ENCODE assay signal across 8 mouse cellular contexts in genomic region chr1:93014460-93014859, GRCm38 (mm10). TPM values are rescaled to one million over a fixed set of nuclear protein-coding genes. Genes with fewer than 3 reads are reported as not detected.
DNase-seq lines count a peak whose midpoint lies in the region; ATAC-seq and TF ChIP-seq lines count a peak whose summit lies in the region.

No protein-coding gene starts in this region.

- no peak overlapping the region for H3K9ac ChIP-seq in kidney, embryonic 15.5 days
- no peak overlapping the region for H3K9ac ChIP-seq in liver, adult 2 months (ENCODE audit: low read depth, low read length)
- no peak overlapping the region for H3K9ac ChIP-seq in neural tube, embryonic 12.5 days
- H3K9ac ChIP-seq in stomach, embryonic 16.5 days (ENCODE audit: low read length) = no peak overlapping the region

- peak; percentile 97 for TF ChIP-seq CTCF in liver, adult 2 months (IDR thresholded peaks at IDR 0.05; ENCODE audit: low read depth, low read length)

- H3K79me2 ChIP-seq in liver, adult 2 months (ENCODE audit: control insufficient read depth, insufficient read depth, low read length) = no peaks in the 10 kb centered on the region

- H3K27me3 ChIP-seq in kidney, embryonic 15.5 days = no peaks in the 10 kb centered on the region
- H3K27me3 ChIP-seq in liver, adult 2 months (ENCODE audit: control insufficient read depth, insufficient read depth, low read length) = no peaks in the 10 kb centered on the region
- no peaks in the 10 kb centered on the region for H3K27me3 ChIP-seq in neural tube, embryonic 12.5 days (replicated peaks)
- no peaks in the 10 kb centered on the region for H3K27me3 ChIP-seq in stomach, embryonic 16.5 days (ENCODE audit: control insufficient read depth, insufficient read depth, low read length)

- ATAC-seq in kidney, embryonic 15.5 days (replicated peaks; ENCODE audit: low FRiP score) = no peak
- peak; percentile 41; the same call in 1 of the 2 replicates for ATAC-seq in neural tube, embryonic 12.5 days (ENCODE audit: low FRiP score, low read depth)
- peak; percentile 38; the same call in 1 of the 2 replicates for ATAC-seq in stomach, embryonic 16.5 days (ENCODE audit: insufficient read depth, low FRiP score)

- no peak overlapping the region for H3K4me2 ChIP-seq in kidney, embryonic 15.5 days
- H3K4me2 ChIP-seq in neural tube, embryonic 12.5 days (replicated peaks) = no peak overlapping the region
- H3K4me2 ChIP-seq in stomach, embryonic 16.5 days (ENCODE audit: low read depth, low read length) = no peak overlapping the region

- no peak overlapping the region for H3K27ac ChIP-seq in kidney, embryonic 15.5 days
- no peak overlapping the region for H3K27ac ChIP-seq in liver, adult 2 months (replicated peaks; ENCODE audit: insufficient read depth, low read depth, low read length)
- H3K27ac ChIP-seq in neural tube, embryonic 12.5 days = no peak overlapping the region
- H3K27ac ChIP-seq in stomach, embryonic 16.5 days (ENCODE audit: low read length) = no peak overlapping the region

- H3K4me3 ChIP-seq in kidney, embryonic 15.5 days (replicated peaks) = no peak overlapping the region
- H3K4me3 ChIP-seq in liver, adult 2 months (ENCODE audit: insufficient read depth, low read depth, low read length) = no peak overlapping the region
- no peak overlapping the region for H3K4me3 ChIP-seq in neural tube, embryonic 12.5 days
- no peak overlapping the region for H3K4me3 ChIP-seq in stomach, embryonic 16.5 days (replicated peaks; ENCODE audit: low read length)

- H3K4me1 ChIP-seq in kidney, embryonic 15.5 days = no peaks in the 10 kb centered on the region
- H3K4me1 ChIP-seq in liver, adult 2 months (ENCODE audit: control insufficient read depth, insufficient read depth, low read length) = no peaks in the 10 kb centered on the region
- H3K4me1 ChIP-seq in neural tube, embryonic 12.5 days = no peaks in the 10 kb centered on the region
- no peaks in the 10 kb centered on the region for H3K4me1 ChIP-seq in stomach, embryonic 16.5 days (ENCODE audit: control insufficient read depth, insufficient read depth, low read length)

- no peak for TF ChIP-seq POLR2A in liver, adult 2 months (IDR thresholded peaks at IDR 0.05; ENCODE audit: extremely low read depth, insufficient read depth, low read length)

- peak; percentile 32 for DNase-seq in kidney, adult 11 months
- peak; percentile 77 to 87 for DNase-seq in cerebellum, postnatal 4 days (ENCODE audit: low spot score in 2 of 2)
- peak; percentile 88 for DNase-seq in gastrocnemius, postnatal 10 days
- DNase-seq in kidney, adult 8-10 months = peak; percentile 32 to 70
- peak; percentile 38 for DNase-seq in liver, adult 2 months (ENCODE audit: extremely low read depth, low read depth, low spot score)

- no peaks in the 10 kb centered on the region for H3K9me3 ChIP-seq in kidney, embryonic 15.5 days (replicated peaks)
- no peaks in the 10 kb centered on the region for H3K9me3 ChIP-seq in neural tube, embryonic 12.5 days
- no peaks in the 10 kb centered on the region for H3K9me3 ChIP-seq in stomach, embryonic 16.5 days (replicated peaks; ENCODE audit: control insufficient read depth, low read length)

- no peaks in the 10 kb centered on the region for H3K36me3 ChIP-seq in kidney, embryonic 15.5 days
- no peaks in the 10 kb centered on the region for H3K36me3 ChIP-seq in liver, adult 2 months (ENCODE audit: control insufficient read depth, insufficient read depth, low read length)
- peaks cover 26% of the 10 kb centered on the region for H3K36me3 ChIP-seq in neural tube, embryonic 12.5 days
- H3K36me3 ChIP-seq in stomach, embryonic 16.5 days (ENCODE audit: control insufficient read depth, insufficient read depth, low read length) = no peaks in the 10 kb centered on the region

RNA-seq across cellular contexts. Expression of gene Aqp12, which starts 8.3 kb away (rescaled TPM):
- polyA plus RNA-seq in kidney, embryonic 15.5 days (2015; fragmentation: Nextera tagmentation; extraction: Ambion mirVana) = not detected in 2 replicates
- not detected for total RNA-seq in gastrocnemius, postnatal 10 days (2021)
- total RNA-seq in liver, adult 2 months (2014; rRNA removed) = 0.20 and 0.37 TPM in 2 replicates
- not detected in 2 replicates for polyA plus RNA-seq in liver, adult 2 months (2012; rRNA removed)
- polyA plus RNA-seq in neural tube, embryonic 12.5 days (2016; fragmentation: Nextera tagmentation; extraction: Ambion mirVana) = not detected in 2 replicates
- polyA plus RNA-seq in stomach, embryonic 16.5 days (2015; fragmentation: Nextera tagmentation; extraction: Ambion mirVana) = 11.4 and 15.0 TPM in 2 replicates

Comparison
In these comparisons a context has a peak if more than half of its experiments do, and no peak if none do; other contexts are left out.
1. DNase-seq: peak in every context shown above with its lines; median percentile 88 in gastrocnemius, postnatal 10 days; 82 in cerebellum, postnatal 4 days; 51 in kidney, adult 8-10 months; 38 in liver, adult 2 months; 32 in kidney, adult 11 months.
2. RNA of gene Aqp12, which starts 8.3 kb away (polyA plus RNA-seq): 11.4 to 15.0 TPM in stomach, embryonic 16.5 days; not detected in kidney, embryonic 15.5 days, not detected in liver, adult 2 months and not detected in neural tube, embryonic 12.5 days; every median in the first group is over 10 times any median in the second.